Mouse (Mus musculus) myocyte (in vitro differentiated cells): ENCODE measurements around the gene Cpt1c. TPM values are rescaled to one million over a fixed set of nuclear protein-coding genes. Genes with fewer than 3 reads are reported as not detected.

Source experiments
- H3K27me3 ChIP-seq: one replicate; pipeline ENCODE4 v1.6.1; 2011; ENCODE audit not compliant: control insufficient read depth, insufficient read depth, insufficient read length
- H3K36me3 ChIP-seq: one replicate; pipeline ENCODE4 v1.6.1; 2011; ENCODE audit not compliant: control insufficient read depth, insufficient read depth
- H3K4me2 ChIP-seq: one replicate; pipeline ENCODE4 v1.6.1; 2011; ENCODE audit warnings: low read depth, control low read depth
- H3K4me3 ChIP-seq: one replicate; pipeline ENCODE4 v1.5.1; 2011; ENCODE audit warnings: mild to moderate bottlenecking, control low read depth, moderate library complexity
- H3K79me2 ChIP-seq: one replicate; pipeline ENCODE4 v1.6.1; 2011; ENCODE audit not compliant: control insufficient read depth, insufficient read depth
- H3ac ChIP-seq: one replicate; pipeline ENCODE4 v1.6.1; 2011; ENCODE audit not compliant: control insufficient read depth, insufficient read length
- CEBPB ChIP-seq: IDR thresholded peaks from 2 replicates; pipeline ENCODE4 v1.6.1; 2011; ENCODE audit warnings: mild to moderate bottlenecking, moderate library complexity; ENCODE audit not compliant: poor library complexity, insufficient read depth, severe bottlenecking
- E2F4 ChIP-seq: IDR thresholded peaks from one replicate; pipeline ENCODE4 v1.6.1; 2011; ENCODE audit warnings: mild to moderate bottlenecking, control low read depth, moderate library complexity; ENCODE audit not compliant: insufficient read depth
- MAX ChIP-seq: IDR thresholded peaks from one replicate; pipeline ENCODE4 v1.6.1; 2011; ENCODE audit warnings: low read depth, mild to moderate bottlenecking, control low read depth
- MYOD1 ChIP-seq, 3 experiments: IDR thresholded peaks; one replicate each; pipeline ENCODE4 v1.6.1; 2011; ENCODE audit warnings: control low read depth in 2 of 3, low read depth in 2 of 3, mild to moderate bottlenecking in 2 of 3, moderate library complexity in 1 of 3; ENCODE audit not compliant: insufficient read length in 2 of 3, control insufficient read depth in 1 of 3
- MYOG ChIP-seq, 3 experiments: IDR thresholded peaks; one replicate each; pipeline ENCODE4 v1.6.1; 2011; ENCODE audit warnings: control low read depth in 2 of 3, low read depth in 2 of 3, mild to moderate bottlenecking in 2 of 3; ENCODE audit not compliant: insufficient read length in 2 of 3, control insufficient read depth in 1 of 3, insufficient read depth in 1 of 3
- POLR2A ChIP-seq: IDR thresholded peaks from one replicate; pipeline ENCODE4 v1.6.1; 2011; ENCODE audit warnings: low read depth, mild to moderate bottlenecking, control low read depth, moderate library complexity; ENCODE audit not compliant: insufficient read length
- POLR2AphosphoS2 ChIP-seq: IDR thresholded peaks from one replicate; pipeline ENCODE4 v1.6.1; 2011; ENCODE audit warnings: low read depth, control low read depth; ENCODE audit not compliant: insufficient read length
- REST ChIP-seq: IDR thresholded peaks from one replicate; pipeline ENCODE4 v1.6.1; 2011; ENCODE audit warnings: mild to moderate bottlenecking, control low read depth, moderate library complexity; ENCODE audit not compliant: insufficient read depth, insufficient read length
- SRF ChIP-seq: IDR thresholded peaks from one replicate; pipeline ENCODE4 v1.6.1; 2011; ENCODE audit warnings: low read depth; ENCODE audit not compliant: control insufficient read depth, insufficient read length
- TCF12 ChIP-seq: IDR thresholded peaks from one replicate; pipeline ENCODE4 v1.6.1; 2011; ENCODE audit warnings: mild to moderate bottlenecking, control low read depth; ENCODE audit not compliant: poor library complexity, insufficient read depth, severe bottlenecking
- TCF3 ChIP-seq: IDR thresholded peaks from one replicate; pipeline ENCODE4 v1.6.1; 2011; ENCODE audit warnings: low read depth, control low read depth; ENCODE audit not compliant: insufficient read length
- USF1 ChIP-seq: IDR thresholded peaks from one replicate; pipeline ENCODE4 v1.6.1; 2011; ENCODE audit warnings: low read depth, mild to moderate bottlenecking, control low read depth, moderate library complexity
- polyA plus RNA-seq: library from polyadenylated mRNA; unstranded; fragments of >200 nt; fragmentation: generic; extraction: Trizol; gene quantifications from one replicate; pipeline ENCODE4 v1.2.1, GENCODE M21; 2012; ENCODE audit warnings: missing spikeins

The Cpt1c gene
- polyA plus RNA-seq, 1 experiment, result 2.7 TPM

DNA sequence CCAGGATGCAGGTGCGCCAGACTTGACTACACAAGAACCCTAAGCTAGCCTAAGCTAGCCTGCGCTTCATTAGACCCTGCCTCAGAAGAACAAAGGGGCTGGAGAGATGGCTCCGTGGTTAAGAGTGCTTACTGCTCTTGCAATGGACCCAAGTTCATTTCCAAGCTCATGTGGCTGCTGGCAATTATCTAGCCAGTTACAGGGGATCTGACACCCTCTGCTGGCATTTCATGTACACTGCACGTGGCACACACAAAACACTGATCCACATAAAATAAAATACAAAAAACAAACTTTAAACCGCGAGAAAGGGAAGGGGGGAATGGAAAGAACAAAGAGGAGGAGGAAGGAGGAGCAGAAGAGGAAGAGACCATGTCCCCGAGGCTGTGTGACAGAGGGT, 16.4 kb downstream of the Cpt1c start:
- Histone ChIP-seq H3K36me3 (no peaks in the 10 kb centered on the region), H3K4me2 (no peak overlapping the region), H3K4me3 (no peak overlapping the region), H3K79me2 (no peaks in the 10 kb centered on the region), H3K27me3 (no peaks in the 10 kb centered on the region), H3ac (no peak overlapping the region)
- TF ChIP-seq USF1, result peak; percentile 51
- TF ChIP-seq REST, result no peak
- peak; percentile 76 for TF ChIP-seq MAX

- H3ac ChIP-seq, result no peak overlapping the region
- no peaks in the 10 kb centered on the region for H3K27me3 ChIP-seq
- H3K79me2 ChIP-seq, result no peaks in the 10 kb centered on the region
- no peaks in the 10 kb centered on the region for H3K36me3 ChIP-seq
- TF ChIP-seq POLR2A, result no peak
- no peak for TF ChIP-seq POLR2AphosphoS2
- no peak for TF ChIP-seq E2F4
- no peak overlapping the region for H3K4me2 ChIP-seq
- H3K4me3 ChIP-seq, result no peak overlapping the region
Measured at GRCm38 (mm10) chr7:44957183-44957835, 17.3 kb downstream of the Cpt1c start.

GRCm38 (mm10) chr7:44956266-44956665, 18.4 kb downstream of the Cpt1c start:
- H3K27me3 ChIP-seq, result no peaks in the 10 kb centered on the region
- H3K4me3 ChIP-seq, result no peak overlapping the region
- no peaks in the 10 kb centered on the region for H3K79me2 ChIP-seq
- no peak for TF ChIP-seq TCF12
- TF ChIP-seq TCF3, result no peak
- no peak for TF ChIP-seq E2F4
- TF ChIP-seq REST, result no peak
- TF ChIP-seq POLR2A, result no peak
- no peak for TF ChIP-seq CEBPB
- no peak for TF ChIP-seq MYOD1 (IDR thresholded peaks at IDR 0.05; ENCODE audit: control insufficient read depth in 1 of 3, insufficient read length in 2 of 3, low read depth in 2 of 3)
- no peak for TF ChIP-seq POLR2AphosphoS2
- H3K36me3 ChIP-seq, result no peaks in the 10 kb centered on the region
- H3K4me2 ChIP-seq, result no peak overlapping the region
- no peak overlapping the region for H3ac ChIP-seq

GRCm38 (mm10) chr7:44955628-44956027, 19.0 kb downstream of the Cpt1c start:
- Histone ChIP-seq H3K4me2 (no peak overlapping the region), H3K36me3 (no peaks in the 10 kb centered on the region), H3K4me3 (no peak overlapping the region), H3K27me3 (no peaks in the 10 kb centered on the region), H3ac (no peak overlapping the region), H3K79me2 (no peaks in the 10 kb centered on the region)
- TF ChIP-seq CEBPB (no peak), TCF12 (no peak), POLR2AphosphoS2 (no peak), MYOD1 (IDR thresholded peaks at IDR 0.05; ENCODE audit: control insufficient read depth in 1 of 3, insufficient read length in 2 of 3, low read depth in 2 of 3) (no peak), E2F4 (no peak), SRF (no peak), MAX (no peak), REST (no peak), POLR2A (no peak)

DNA sequence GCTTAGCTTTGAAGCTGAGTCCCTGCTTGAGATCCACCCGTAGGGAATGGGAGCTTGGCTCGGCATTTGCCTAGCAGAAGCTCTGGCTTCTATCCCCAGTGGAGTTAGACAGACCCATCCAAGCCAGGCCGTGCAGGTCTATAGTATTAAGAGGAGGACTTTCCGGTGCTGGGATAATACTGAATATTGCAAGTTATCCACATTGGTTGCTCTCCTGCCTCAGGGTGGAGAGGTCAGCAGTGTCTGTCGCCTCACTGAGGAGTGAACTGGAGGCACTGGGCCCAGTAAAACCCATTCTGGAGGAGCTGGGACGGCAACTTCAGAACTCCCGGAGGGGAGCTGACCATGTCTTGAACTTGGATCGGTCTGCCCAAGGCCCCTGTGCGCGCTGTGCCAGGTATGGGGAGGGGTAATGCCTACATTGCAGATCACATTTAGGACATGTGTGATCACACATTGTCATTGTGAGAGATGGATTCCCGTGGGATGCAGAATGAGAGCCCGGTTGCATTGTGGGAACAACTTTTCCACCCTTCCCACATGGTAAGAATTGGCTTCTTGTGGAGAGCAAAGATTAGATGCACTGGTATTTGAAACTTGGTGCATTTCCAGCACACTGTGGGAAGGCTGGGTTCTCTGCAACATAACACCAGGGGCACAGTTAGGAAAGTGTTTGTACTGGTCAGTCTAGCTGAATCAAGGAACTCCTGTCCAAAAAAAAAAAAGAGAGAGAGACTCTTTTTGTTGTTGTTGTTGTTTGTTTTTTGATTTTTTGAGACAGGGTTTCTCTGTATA, 20.4 kb downstream of the Cpt1c start:
- TF ChIP-seq MYOD1 (IDR thresholded peaks at IDR 0.05; ENCODE audit: control insufficient read depth in 1 of 3, insufficient read length in 2 of 3, low read depth in 2 of 3), result no peak
- TF ChIP-seq CEBPB, result no peak
- TF ChIP-seq POLR2AphosphoS2, result no peak
- no peak for TF ChIP-seq USF1
- TF ChIP-seq E2F4, result no peak
- TF ChIP-seq TCF12, result no peak
- TF ChIP-seq TCF3, result no peak
- no peak for TF ChIP-seq POLR2A
- TF ChIP-seq SRF, result no peak
- no peak for TF ChIP-seq MAX
- TF ChIP-seq REST, result no peak
- TF ChIP-seq MYOG (IDR thresholded peaks at IDR 0.05; ENCODE audit: control insufficient read depth in 1 of 3, insufficient read depth in 1 of 3, insufficient read length in 2 of 3, low read depth in 2 of 3), result no peak

More for the DNA sequence above, 20.4 kb downstream of the Cpt1c start:
- Histone ChIP-seq H3K79me2 (no peaks in the 10 kb centered on the region), H3K27me3 (peaks cover 5% of the 10 kb centered on the region), H3K4me3 (no peak overlapping the region), H3ac (no peak overlapping the region), H3K4me2 (no peak overlapping the region), H3K36me3 (no peaks in the 10 kb centered on the region)
